Mouse (Mus musculus): Measurements from ENCODE around the gene Poll. TPM values are rescaled to one million over a fixed set of nuclear protein-coding genes. Genes with fewer than 3 reads are reported as not detected.
"Not testable (repeated sequence)": the region's sequence is repeated elsewhere in the genome, so short reads cannot be mapped to it uniquely, and the experiment has no call there.

The Poll gene
- total and polyA plus RNA-seq, 2 experiments from 2014 or later, result 10.8 to 11.8 TPM

DNA sequence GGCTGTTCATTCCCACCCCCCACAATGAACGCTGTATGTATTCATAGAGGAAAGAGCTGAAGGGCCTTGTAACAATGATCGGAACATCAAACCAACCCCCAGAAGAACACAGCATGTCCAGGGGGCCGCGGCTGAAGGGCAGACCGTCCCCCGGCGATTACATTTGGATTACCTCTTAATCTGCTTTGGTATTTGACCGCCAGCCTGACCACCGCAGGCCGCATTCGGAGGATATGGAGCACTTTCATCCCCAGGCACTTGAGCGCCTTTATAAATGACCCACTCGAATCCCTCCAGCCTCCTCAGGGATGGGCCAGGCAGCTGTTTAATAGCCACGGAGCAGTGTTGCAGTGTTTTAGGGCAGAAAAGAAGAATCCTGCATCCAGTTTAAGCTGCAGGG is 7.0 kb upstream of the Poll start:
- Histone ChIP-seq H3K36me3 (ENCODE audit: insufficient read depth) (peaks cover 16% of the 10 kb centered on the region), H3K9ac (no peak overlapping the region), H3K4me1 (ENCODE audit: insufficient read depth) (no peaks in the 10 kb centered on the region), H3K27ac (ENCODE audit: low read depth, low read length) (no peak overlapping the region), H3K4me2 (ENCODE audit: low read depth) (no peak overlapping the region), H3K4me3 (ENCODE audit: low read depth, low read length) (no peak overlapping the region), H3K9me3 (ENCODE audit: low read length) (no peaks in the 10 kb centered on the region), H3K27me3 (ENCODE audit: insufficient read depth, low read length) (no peaks in the 10 kb centered on the region)
- TF ChIP-seq CTCF (IDR thresholded peaks at IDR 0.05; ENCODE audit: low read depth), result no peak
- no peak for ATAC-seq
- no peak for DNase-seq
- WGBS, result 21% methylated on average over 14 of the region's 14 CpGs

DNA sequence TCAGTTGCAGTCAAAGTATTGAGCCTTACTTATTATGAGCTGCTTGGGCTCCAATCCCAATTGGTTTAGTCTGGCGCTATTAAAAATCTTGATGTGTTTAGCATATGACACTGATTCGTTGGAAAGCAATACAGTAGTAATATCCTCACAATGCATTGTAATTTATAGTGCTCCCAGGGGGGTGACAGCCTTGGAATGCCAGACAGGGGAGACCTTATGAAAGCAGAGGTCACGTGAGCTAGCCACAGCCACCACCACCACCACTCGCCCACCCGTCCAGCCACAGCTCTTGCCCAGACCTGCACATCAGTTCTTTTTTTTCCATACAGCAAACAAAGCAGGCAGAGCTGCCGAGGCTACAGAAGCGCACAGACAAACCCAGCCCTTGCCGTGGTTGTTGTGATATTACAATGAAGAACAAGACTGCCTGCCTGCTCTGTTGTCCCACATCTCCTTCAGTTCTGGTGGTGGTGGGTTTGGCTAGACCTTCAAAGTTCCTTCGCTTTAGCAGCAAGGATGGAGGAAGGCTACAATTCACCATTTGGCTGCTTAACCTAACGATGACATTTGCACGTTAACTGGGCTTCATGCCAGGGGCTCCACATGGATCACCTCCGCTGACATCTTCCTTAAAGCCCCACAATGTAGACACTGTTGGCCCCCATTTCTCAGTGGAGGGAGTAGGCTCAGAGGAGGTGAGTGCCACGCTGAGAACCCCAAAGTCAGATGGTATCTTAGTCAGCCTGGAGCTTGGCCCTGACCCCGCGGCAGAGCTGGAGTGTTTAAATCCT is 5.8 kb upstream of the Poll start:
- no peak overlapping the region for H3K9ac ChIP-seq
- H3K27me3 ChIP-seq (ENCODE audit: insufficient read depth, low read length), result no peaks in the 10 kb centered on the region
- TF ChIP-seq CTCF (IDR thresholded peaks at IDR 0.05; ENCODE audit: low read depth), result no peak
- no peak overlapping the region for H3K27ac ChIP-seq (ENCODE audit: low read depth, low read length)
- 0 out of 2 replicates have a peak, but pooled peaks cover 4% of the 10 kb centered on the region for H3K36me3 ChIP-seq (ENCODE audit: insufficient read depth)
- H3K4me3 ChIP-seq (ENCODE audit: low read depth, low read length), result no peak overlapping the region
- DNase-seq (no peak), ATAC-seq (no peak)
- no peak overlapping the region for H3K4me2 ChIP-seq (ENCODE audit: low read depth)
- H3K4me1 ChIP-seq (ENCODE audit: insufficient read depth), result no peaks in the 10 kb centered on the region; the same call in 1 of the 2 replicates
- WGBS, result 54% methylated on average over 15 of the region's 15 CpGs
- no peaks in the 10 kb centered on the region for H3K9me3 ChIP-seq (ENCODE audit: low read length)

DNA sequence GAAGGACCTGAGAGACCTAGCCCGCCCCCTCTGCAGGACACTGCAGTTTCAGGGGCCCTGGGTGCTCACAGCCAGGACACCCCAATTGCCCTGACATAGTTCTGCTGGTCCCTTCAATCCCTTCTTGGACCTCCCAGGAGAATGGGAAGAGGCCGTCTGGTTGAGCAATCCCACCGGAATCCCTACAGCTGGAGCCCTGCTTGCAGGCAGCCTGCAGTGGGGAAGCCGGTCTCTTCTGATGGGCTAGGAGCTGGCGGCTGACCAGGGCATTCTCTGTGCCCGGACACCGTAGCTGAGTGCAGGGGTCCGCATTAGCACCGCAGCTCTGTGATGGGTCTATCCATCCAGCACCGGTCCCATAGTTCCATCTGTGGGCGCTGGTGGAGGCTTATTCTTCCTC is 6.2 kb downstream of the Poll start:
- Histone ChIP-seq H3K27me3 (ENCODE audit: insufficient read depth, low read length) (no peaks in the 10 kb centered on the region; the same call in 1 of the 2 replicates), H3K9me3 (ENCODE audit: low read length) (no peaks in the 10 kb centered on the region), H3K4me2 (ENCODE audit: low read depth) (no peak overlapping the region), H3K36me3 (ENCODE audit: insufficient read depth) (peaks cover 12% of the 10 kb centered on the region; the same call in 1 of the 2 replicates), H3K4me3 (ENCODE audit: low read depth, low read length) (no peak overlapping the region), H3K4me1 (ENCODE audit: insufficient read depth) (no peaks in the 10 kb centered on the region), H3K9ac (no peak overlapping the region), H3K27ac (ENCODE audit: low read depth, low read length) (no peak overlapping the region)
- ATAC-seq (no peak), DNase-seq (no peak)
- 93% methylated on average over 11 of the region's 11 CpGs for WGBS
- TF ChIP-seq CTCF (IDR thresholded peaks at IDR 0.05; ENCODE audit: low read depth), result no peak

DNA sequence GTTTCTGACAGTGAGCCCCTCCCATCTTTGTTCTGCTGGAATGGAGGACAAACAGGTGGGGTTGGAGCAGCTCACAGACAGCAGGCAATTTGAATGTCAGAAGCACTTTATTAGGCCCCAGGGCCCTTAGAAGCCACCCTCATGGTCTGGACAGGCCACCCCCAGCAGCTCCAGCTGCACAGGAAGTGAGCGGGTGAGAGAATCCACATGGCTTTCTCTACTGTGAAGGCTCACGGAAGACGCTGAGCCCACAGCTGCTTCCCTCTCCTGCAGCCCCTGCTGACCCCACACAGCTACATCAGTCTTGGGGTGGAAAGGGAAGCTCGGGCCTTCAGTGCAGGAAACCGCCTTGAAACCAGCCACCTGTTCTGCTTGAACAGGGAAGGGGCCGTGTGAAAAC is 8.1 kb downstream of the Poll start:
- Histone ChIP-seq H3K9me3 (ENCODE audit: low read length) (no peaks in the 10 kb centered on the region), H3K4me3 (ENCODE audit: low read depth, low read length) (no peak overlapping the region), H3K36me3 (ENCODE audit: insufficient read depth) (peaks cover 12% of the 10 kb centered on the region; the same call in 1 of the 2 replicates), H3K4me2 (ENCODE audit: low read depth) (no peak overlapping the region), H3K9ac (no peak overlapping the region), H3K27me3 (ENCODE audit: insufficient read depth, low read length) (peaks cover 2% of the 10 kb centered on the region; the same call in 1 of the 2 replicates), H3K27ac (ENCODE audit: low read depth, low read length) (no peak overlapping the region), H3K4me1 (ENCODE audit: insufficient read depth) (no peaks in the 10 kb centered on the region)
- ATAC-seq, result no peak
- DNase-seq, result no peak
- 82% methylated on average over 6 of the region's 6 CpGs for WGBS
- no peak for TF ChIP-seq CTCF (IDR thresholded peaks at IDR 0.05; ENCODE audit: low read depth)

GRCm38 (mm10) chr19:45549948-45550347 is 10.4 kb downstream of the Poll start:
- H3K9me3 ChIP-seq (ENCODE audit: low read length), result no peaks in the 10 kb centered on the region
- peaks cover 11% of the 10 kb centered on the region; the same call in 1 of the 2 replicates for H3K36me3 ChIP-seq (ENCODE audit: insufficient read depth)
- no peak overlapping the region for H3K9ac ChIP-seq
- ATAC-seq, result no peak
- WGBS, result 84% methylated on average over 4 of the region's 4 CpGs
- H3K4me3 ChIP-seq (ENCODE audit: low read depth, low read length), result no peak overlapping the region
- H3K27ac ChIP-seq (ENCODE audit: low read depth, low read length), result no peak overlapping the region
- H3K27me3 ChIP-seq (ENCODE audit: insufficient read depth, low read length), result peaks cover 9% of the 10 kb centered on the region
- H3K4me1 ChIP-seq (ENCODE audit: insufficient read depth), result no peaks in the 10 kb centered on the region
- no peak for DNase-seq
- H3K4me2 ChIP-seq (ENCODE audit: low read depth), result no peak overlapping the region
- TF ChIP-seq CTCF (IDR thresholded peaks at IDR 0.05; ENCODE audit: low read depth), result no peak

DNA sequence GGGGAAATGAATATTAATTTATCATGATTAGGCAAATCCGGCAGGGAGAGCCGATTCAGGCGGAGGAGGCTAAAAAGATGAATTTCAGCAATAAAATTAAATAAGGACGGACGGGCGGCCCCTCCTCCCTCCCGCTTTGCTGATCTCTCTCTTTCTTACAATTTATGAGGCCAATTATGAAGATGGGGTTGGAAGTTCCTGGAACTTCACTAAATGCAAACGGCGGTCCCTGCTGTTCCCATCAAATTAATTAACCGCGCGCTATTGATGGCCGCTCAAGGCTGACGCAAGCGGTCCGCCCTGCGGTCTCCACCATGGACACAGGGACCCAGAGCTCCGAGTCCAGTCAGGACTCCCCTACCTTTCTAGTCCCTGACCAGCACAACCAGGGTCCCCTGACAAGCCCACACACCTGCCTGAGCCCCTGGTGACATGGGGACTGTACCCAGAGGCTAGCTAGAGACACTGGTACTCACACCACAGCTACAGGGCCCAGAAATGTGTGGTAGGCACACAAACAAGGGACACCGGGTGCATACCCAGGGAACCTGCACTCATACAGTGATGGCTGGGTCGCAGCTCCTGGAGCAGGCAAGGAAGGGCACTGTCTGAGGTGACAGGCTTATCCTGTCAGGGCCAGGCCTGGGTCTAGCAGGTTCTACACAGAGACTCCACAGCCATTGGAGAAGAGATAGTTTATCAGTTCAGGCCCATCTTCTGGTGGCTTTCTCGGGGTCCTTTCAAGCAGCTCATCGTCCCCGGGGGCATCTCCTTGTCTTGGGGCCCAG is 11.0 kb downstream of the Poll start:
- DNase-seq (no peak), ATAC-seq (no peak)
- H3K4me2 ChIP-seq (ENCODE audit: low read depth), result no peak overlapping the region
- 0 out of 2 replicates have a peak, but pooled peaks cover 5% of the 10 kb centered on the region for H3K4me1 ChIP-seq (ENCODE audit: insufficient read depth)
- H3K27ac ChIP-seq (ENCODE audit: low read depth, low read length), result no peak overlapping the region
- peaks cover 5% of the 10 kb centered on the region; the same call in 1 of the 2 replicates for H3K36me3 ChIP-seq (ENCODE audit: insufficient read depth)
- H3K9ac ChIP-seq, result no peak overlapping the region
- H3K9me3 ChIP-seq (ENCODE audit: low read length), result no peaks in the 10 kb centered on the region
- TF ChIP-seq CTCF (IDR thresholded peaks at IDR 0.05; ENCODE audit: low read depth), result no peak
- 60% methylated on average over 23 of the region's 23 CpGs for WGBS
- no peak overlapping the region for H3K4me3 ChIP-seq (ENCODE audit: low read depth, low read length)
- H3K27me3 ChIP-seq (ENCODE audit: insufficient read depth, low read length), result peaks cover 9% of the 10 kb centered on the region

DNA sequence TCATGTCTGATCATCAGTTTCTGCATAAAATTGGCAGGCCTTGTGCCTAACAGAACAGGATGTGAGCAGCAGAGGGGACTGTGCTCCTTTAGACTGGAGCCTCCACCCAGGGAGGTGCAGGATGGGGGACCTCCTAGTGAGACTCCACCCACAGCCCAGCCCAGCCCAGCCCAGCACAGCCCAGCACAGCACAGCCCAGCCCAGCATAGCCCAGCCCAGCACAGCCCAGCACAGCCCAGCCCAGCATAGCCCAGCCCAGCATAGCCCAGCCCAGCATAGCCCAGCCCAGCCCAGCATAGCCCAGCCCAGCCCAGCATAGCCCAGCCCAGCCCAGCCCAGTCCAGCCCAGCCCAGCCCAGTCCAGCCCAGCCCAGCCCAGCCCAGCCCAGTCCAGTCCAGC is 12.1 kb downstream of the Poll start:
- not testable (repeated sequence) for H3K36me3 ChIP-seq (ENCODE audit: insufficient read depth); H3K4me2 ChIP-seq (ENCODE audit: low read depth); ATAC-seq; H3K9me3 ChIP-seq (ENCODE audit: low read length); DNase-seq; H3K4me3 ChIP-seq (ENCODE audit: low read depth, low read length); H3K27ac ChIP-seq (ENCODE audit: low read depth, low read length); H3K9ac ChIP-seq; H3K4me1 ChIP-seq (ENCODE audit: insufficient read depth)
- H3K27me3 ChIP-seq (ENCODE audit: insufficient read depth, low read length), result peaks cover 12% of the 10 kb centered on the region
